Mouse (Mus musculus) retina, postnatal 1 day (tissue): ENCODE results near the gene Olfr1140.

Experiments
- DNase-seq: peaks from one replicate; pipeline ENCODE4 v3.0.0-alpha.2; 2012

The Olfr1140 gene

GRCm38 (mm10) chr2:87743452-87743851, at the start of gene Olfr1140:
Gene Olfr1140 (plus strand): TSS chr2:87743752.
- no peak for DNase-seq

- DNase-seq, result no peak
Measured at GRCm38 (mm10) chr2:87693847-87694246, 49.7 kb upstream of the Olfr1140 start, which contains the start of gene Olfr1136. Gene Olfr1136 (minus strand): TSS chr2:87693947.

GRCm38 (mm10) chr2:87713079-87713478, 30.5 kb upstream of the Olfr1140 start, which contains the start of gene Olfr1137:
Gene Olfr1137 (minus strand): TSS chr2:87713179.
- no peak for DNase-seq

GRCm38 (mm10) chr2:87739878-87740277, 3.7 kb upstream of the Olfr1140 start, which contains the start of gene Olfr1138:
Gene Olfr1138 (minus strand): TSS chr2:87739978.
- no peak for DNase-seq

GRCm38 (mm10) chr2:87753891-87754290, 10.3 kb downstream of the Olfr1140 start, which contains the start of gene Olfr1141:
Gene Olfr1141 (minus strand): TSS chr2:87753991.
- DNase-seq, result no peak

- DNase-seq, result no peak
Measured at GRCm38 (mm10) chr2:87776143-87776542, 32.6 kb downstream of the Olfr1140 start.

GRCm38 (mm10) chr2:87779183-87779582, 35.6 kb downstream of the Olfr1140 start, which contains the start of gene Olfr152:
Gene Olfr152 (plus strand): TSS chr2:87779483.
- DNase-seq, result no peak
